Mouse (Mus musculus) limb, embryonic 14.5 days (tissue): ENCODE data around the gene Wnt10a. TPM values are rescaled to one million over a fixed set of nuclear protein-coding genes. Genes with fewer than 3 reads are reported as not detected.

Source experiments
- ATAC-seq: fragments of 200-750 bp; cut with Nextera tagmentation; 2 replicates; pipeline ENCODE4 v1.8.0; 2017; ENCODE audit warnings: low read depth, moderate number of reproducible peaks, moderate TSS enrichment; ENCODE audit not compliant: low FRiP score
- DNase-seq: peaks from one replicate; pipeline ENCODE4 v3.0.0-alpha.2; 2015; ENCODE audit warnings: low spot score
- H3K27ac ChIP-seq: fragments of 300-500 bp; sonication (generic); replicated peaks from 2 replicates; pipeline ENCODE4 v1.5.1; 2014; ENCODE audit warnings: low read depth, mild to moderate bottlenecking, low read length, moderate library complexity, mixed read lengths
- H3K27me3 ChIP-seq: fragments of 300-500 bp; sonication (generic); 2 replicates; pipeline ENCODE4 v1.6.1; 2014; ENCODE audit warnings: low read length, mixed read lengths; ENCODE audit not compliant: control insufficient read depth, insufficient read depth
- H3K36me3 ChIP-seq: fragments of 300-500 bp; sonication (generic); 2 replicates; pipeline ENCODE4 v1.6.1; 2014; ENCODE audit warnings: mild to moderate bottlenecking, low read length, moderate library complexity, mixed read lengths; ENCODE audit not compliant: control insufficient read depth, insufficient read depth
- H3K4me1 ChIP-seq: fragments of 300-500 bp; sonication (generic); 2 replicates; pipeline ENCODE4 v1.6.1; 2014; ENCODE audit warnings: antibody characterized with exemption, low read length, mixed read lengths; ENCODE audit not compliant: control insufficient read depth, insufficient read depth
- H3K4me2 ChIP-seq: fragments of 300-500 bp; sonication (generic); replicated peaks from 2 replicates; pipeline ENCODE4 v1.6.1; 2014; ENCODE audit warnings: low read depth, mild to moderate bottlenecking, low read length, moderate library complexity; ENCODE audit not compliant: severe bottlenecking
- H3K4me3 ChIP-seq: fragments of 300-500 bp; sonication (generic); replicated peaks from 2 replicates; pipeline ENCODE4 v1.5.1; 2014; ENCODE audit warnings: low read length
- H3K9ac ChIP-seq: fragments of 300-500 bp; sonication (generic); 2 replicates; pipeline ENCODE4 v1.6.1; 2014; ENCODE audit warnings: mild to moderate bottlenecking, low read depth, low read length, moderate library complexity; ENCODE audit not compliant: severe bottlenecking
- H3K9me3 ChIP-seq: fragments of 300-500 bp; sonication (generic); 2 replicates; pipeline ENCODE4 v1.6.1; 2016; ENCODE audit warnings: low read length; ENCODE audit not compliant: control insufficient read depth
- POLR2A ChIP-seq: fragments of 200-500 bp; IDR thresholded peaks from 2 replicates; pipeline ENCODE4 v1.8.0; 2012; ENCODE audit warnings: inconsistent platforms, mild to moderate bottlenecking, moderate library complexity, borderline replicate concordance; ENCODE audit not compliant: insufficient read depth, insufficient read length; ENCODE audit errors: extremely low read depth
- WGBS: fragments of 180-500 bp; shearing (Covaris S2); extraction: QIAGEN DNeasy Blood & Tissue Kit; methylation state at CpG from one replicate; pipeline ENCODE4 v1.1.7; 2014; 5-methylcytosine and 5-hydroxymethylcytosine counted together
- polyA plus RNA-seq, 2 experiments: library from polyadenylated mRNA; depleted of rRNA in 1 of 2; stranded (reverse) in 1 of 2; unstranded in 1 of 2; fragments of >200 nt; fragmentation: Nextera tagmentation in 1 of 2; extraction: Ambion mirVana in 1 of 2; gene quantifications; 2 replicates each; pipeline versions ENCODE4 v1.2.1 to v1.2.3; 2012 to 2014

Gene Wnt10a
- polyA plus RNA-seq, 2 experiments = 3.8 to 9.3 TPM

GRCm38 (mm10) chr1:74794487-74795144 lies 3.3 kb downstream of the Wnt10a start:
- no peak for TF ChIP-seq POLR2A
- H3K4me1 ChIP-seq = peaks cover 36% of the 10 kb centered on the region
- 2% methylated on average over 34 of the region's 38 CpGs for WGBS
- no peak overlapping the region for H3K27ac ChIP-seq
- no peaks in the 10 kb centered on the region for H3K9me3 ChIP-seq
- peak overlapping the region; percentile 51 for H3K4me2 ChIP-seq
- peak overlapping the region; percentile 29 for H3K4me3 ChIP-seq
- peak overlapping the region; percentile 31; the same call in 1 of the 2 replicates for H3K9ac ChIP-seq
- no peak for DNase-seq
- ATAC-seq = peak; percentile 25; the same call in 1 of the 2 replicates
- H3K36me3 ChIP-seq = no peaks in the 10 kb centered on the region
- peaks cover 84% of the 10 kb centered on the region for H3K27me3 ChIP-seq

- DNase-seq (no peak), ATAC-seq (no peak)
- no peak overlapping the region for H3K27ac ChIP-seq
- peaks cover 85% of the 10 kb centered on the region for H3K27me3 ChIP-seq
- 2% methylated on average over 6 of the region's 11 CpGs for WGBS
- H3K36me3 ChIP-seq = no peaks in the 10 kb centered on the region
- no peak for TF ChIP-seq POLR2A
- H3K4me1 ChIP-seq = peaks cover 36% of the 10 kb centered on the region
- no peaks in the 10 kb centered on the region for H3K9me3 ChIP-seq
- H3K4me2 ChIP-seq = peak overlapping the region; percentile 51
- H3K4me3 ChIP-seq = peak overlapping the region; percentile 29
- H3K9ac ChIP-seq = peak overlapping the region; percentile 31; the same call in 1 of the 2 replicates
Measured at GRCm38 (mm10) chr1:74795145-74795529, 3.8 kb downstream of the Wnt10a start.

GRCm38 (mm10) chr1:74797459-74797858 lies 6.1 kb downstream of the Wnt10a start:
- WGBS = 16% methylated on average over 5 of the region's 5 CpGs
- no peak overlapping the region for H3K4me2 ChIP-seq

GRCm38 (mm10) chr1:74800424-74800888 lies 9.1 kb downstream of the Wnt10a start:
- DNase-seq (no peak), ATAC-seq (no peak)
- H3K4me2 ChIP-seq = peak overlapping the region; percentile 48
- peaks cover 83% of the 10 kb centered on the region for H3K27me3 ChIP-seq
- WGBS = 3% methylated on average over 28 of the region's 29 CpGs
- H3K27ac ChIP-seq = no peak overlapping the region
- H3K36me3 ChIP-seq = no peaks in the 10 kb centered on the region
- H3K4me3 ChIP-seq = peak overlapping the region; percentile 26
- H3K9ac ChIP-seq = no peak overlapping the region
- H3K9me3 ChIP-seq = no peaks in the 10 kb centered on the region
- TF ChIP-seq POLR2A = no peak
- H3K4me1 ChIP-seq = peaks cover 20% of the 10 kb centered on the region

More at GRCm38 (mm10) chr1:74797459-74797858, 6.1 kb downstream of the Wnt10a start:
- Histone ChIP-seq H3K9me3 (no peaks in the 10 kb centered on the region), H3K4me1 (peaks cover 26% of the 10 kb centered on the region), H3K27me3 (peaks cover 84% of the 10 kb centered on the region), H3K9ac (no peak overlapping the region), H3K36me3 (no peaks in the 10 kb centered on the region), H3K27ac (no peak overlapping the region), H3K4me3 (no peak overlapping the region)
- ATAC-seq (peak; percentile 56; the same call in 1 of the 2 replicates), DNase-seq (peak; percentile 49)
- no peak for TF ChIP-seq POLR2A

- no peak for ATAC-seq
- no peak overlapping the region for H3K4me2 ChIP-seq
- no peak overlapping the region for H3K4me3 ChIP-seq
- TF ChIP-seq POLR2A = no peak
- no peak overlapping the region for H3K9ac ChIP-seq
- H3K9me3 ChIP-seq = no peaks in the 10 kb centered on the region
- no peak for DNase-seq
- peaks cover 86% of the 10 kb centered on the region for H3K27me3 ChIP-seq
- no peak overlapping the region for H3K27ac ChIP-seq
- peaks cover 31% of the 10 kb centered on the region for H3K4me1 ChIP-seq
- WGBS = 45% methylated on average over 6 of the region's 6 CpGs
- H3K36me3 ChIP-seq = no peaks in the 10 kb centered on the region
Measured at GRCm38 (mm10) chr1:74801631-74802140, 10.4 kb downstream of the Wnt10a start.
